Mouse (Mus musculus): ENCODE measurements at regions not wholly inside any gene's neighbourhood (a gene's known extent, or its start where the extent isn't known, plus 50 kb on each side); places are given as distances from the start of the nearest gene placed in this dataset.
"Not testable (repeated sequence)": the region's sequence is repeated elsewhere in the genome, so short reads cannot be mapped to it uniquely, and the experiment has no call there.

DNA sequence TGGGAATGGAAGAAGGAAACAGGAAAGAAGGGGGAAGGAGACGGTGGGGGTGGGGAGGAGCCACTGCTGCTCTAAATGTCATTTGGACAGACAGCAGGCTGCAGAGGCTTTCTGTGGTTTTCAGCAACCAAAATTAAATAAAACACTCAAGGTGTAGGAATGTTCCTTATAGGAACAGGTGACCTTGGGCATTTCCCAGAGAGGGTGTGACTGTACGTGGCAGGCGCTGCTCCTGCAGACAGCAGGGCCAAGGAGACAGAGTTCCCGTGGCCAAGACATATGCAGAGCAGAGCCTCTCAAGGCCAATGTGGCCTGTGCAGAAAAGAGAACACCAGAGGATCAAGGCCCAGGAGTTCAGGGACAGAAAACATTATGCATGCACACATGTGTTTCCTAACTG lies 175.9 kb upstream of the Afdn start:
- no peak for DNase-seq (ENCODE audit: low spot score in 2 of 2)

GRCm38 (mm10) chr17:13590240-13590837 lies 170.0 kb upstream of the Afdn start:
- DNase-seq (ENCODE audit: low spot score in 2 of 2): not testable (repeated sequence)

All from frontal cortex, postnatal 10 days (tissue).